Mouse (Mus musculus): ENCODE data around the gene Chsy1.

The Chsy1 gene

GRCm38 (mm10) chr7:66142514-66142913 is 33.2 kb downstream of the Chsy1 start:
- DNase-seq, result no peak

GRCm38 (mm10) chr7:66144543-66144942 is 35.2 kb downstream of the Chsy1 start:
- DNase-seq, result no peak

- no peak for DNase-seq
Measured at GRCm38 (mm10) chr7:66147156-66147555, 37.8 kb downstream of the Chsy1 start.

- no peak for DNase-seq
Measured at GRCm38 (mm10) chr7:66147816-66148215, 38.5 kb downstream of the Chsy1 start.

GRCm38 (mm10) chr7:66149506-66149905 is 40.2 kb downstream of the Chsy1 start:
- no peak for DNase-seq

GRCm38 (mm10) chr7:66150411-66150810 is 41.1 kb downstream of the Chsy1 start:
- DNase-seq, result no peak

GRCm38 (mm10) chr7:66157413-66157812 is 48.1 kb downstream of the Chsy1 start:
- no peak for DNase-seq

- DNase-seq, result peak; percentile 61
Measured at GRCm38 (mm10) chr7:66157861-66158415, 48.6 kb downstream of the Chsy1 start.

- DNase-seq, result no peak
Measured at GRCm38 (mm10) chr7:66158616-66159129, 49.4 kb downstream of the Chsy1 start.

GRCm38 (mm10) chr7:66159961-66160360 is 50.6 kb downstream of the Chsy1 start:
- no peak for DNase-seq

GRCm38 (mm10) chr7:66161836-66162235 is 52.5 kb downstream of the Chsy1 start:
- no peak for DNase-seq

GRCm38 (mm10) chr7:66162489-66162888 is 53.2 kb downstream of the Chsy1 start:
- no peak for DNase-seq

- no peak for DNase-seq
Measured at GRCm38 (mm10) chr7:66162981-66163380, 53.7 kb downstream of the Chsy1 start.

GRCm38 (mm10) chr7:66164427-66165031 is 55.2 kb downstream of the Chsy1 start:
- DNase-seq, result no peak

GRCm38 (mm10) chr7:66165036-66165798 is 55.9 kb downstream of the Chsy1 start:
- no peak for DNase-seq

- no peak for DNase-seq
Measured at GRCm38 (mm10) chr7:66168877-66169276, 59.6 kb downstream of the Chsy1 start.

- DNase-seq, result no peak
Measured at GRCm38 (mm10) chr7:66169476-66169875, 60.2 kb downstream of the Chsy1 start.

GRCm38 (mm10) chr7:66170802-66171505 is 61.6 kb downstream of the Chsy1 start:
- no peak for DNase-seq

- DNase-seq, result no peak
Measured at GRCm38 (mm10) chr7:66175738-66176137, 66.4 kb downstream of the Chsy1 start.

GRCm38 (mm10) chr7:66176256-66176655 is 66.9 kb downstream of the Chsy1 start:
- no peak for DNase-seq

- no peak for DNase-seq
Measured at GRCm38 (mm10) chr7:66176929-66177328, 67.6 kb downstream of the Chsy1 start.

- no peak for DNase-seq
Measured at GRCm38 (mm10) chr7:66178101-66178500, 68.8 kb downstream of the Chsy1 start.

GRCm38 (mm10) chr7:66179120-66179581 is 69.8 kb downstream of the Chsy1 start:
- no peak for DNase-seq

Measured in kidney, adult 18-20 months (tissue).